Mouse (Mus musculus) neural tube, embryonic 12.5 days (tissue): ENCODE measurements around the gene Fscn3. TPM values are rescaled to one million over a fixed set of nuclear protein-coding genes. Genes with fewer than 3 reads are reported as not detected.
A peak's percentile ranks its signal among the peaks of the same experiment; 100 is the strongest.

Experiments used
- ATAC-seq: fragments of 200-750 bp; cut with Nextera tagmentation; 2 replicates; pipeline ENCODE4 v1.8.0; 2017; ENCODE audit warnings: low read depth, mild to moderate bottlenecking, moderate TSS enrichment, moderate library complexity; ENCODE audit not compliant: low FRiP score
- H3K27ac ChIP-seq: fragments of 300-500 bp; sonication (generic); 2 replicates; pipeline ENCODE4 v1.5.1; 2016
- H3K27me3 ChIP-seq: fragments of 300-500 bp; sonication (generic); replicated peaks from 2 replicates; pipeline ENCODE4 v1.6.1; 2016; ENCODE audit warnings: mild to moderate bottlenecking
- H3K36me3 ChIP-seq: fragments of 300-500 bp; sonication (generic); 2 replicates; pipeline ENCODE4 v1.6.1; 2016; ENCODE audit warnings: mild to moderate bottlenecking
- H3K4me1 ChIP-seq: fragments of 300-500 bp; sonication (generic); 2 replicates; pipeline ENCODE4 v1.6.1; 2016
- H3K4me2 ChIP-seq: fragments of 300-500 bp; sonication (generic); replicated peaks from 2 replicates; pipeline ENCODE4 v1.6.1; 2016; ENCODE audit warnings: mild to moderate bottlenecking
- H3K4me3 ChIP-seq: fragments of 300-500 bp; sonication (generic); 2 replicates; pipeline ENCODE4 v1.5.1; 2016
- H3K9ac ChIP-seq: fragments of 300-500 bp; sonication (generic); 2 replicates; pipeline ENCODE4 v1.6.1; 2016; ENCODE audit warnings: mild to moderate bottlenecking
- H3K9me3 ChIP-seq: fragments of 300-500 bp; sonication (generic); 2 replicates; pipeline ENCODE4 v1.6.1; 2016; ENCODE audit warnings: mild to moderate bottlenecking
- WGBS: fragments of 180-500 bp; shearing (Covaris S2); methylation state at CpG from one replicate; pipeline ENCODE4 v1.1.7; 2016; 5-methylcytosine and 5-hydroxymethylcytosine counted together
- polyA plus RNA-seq: library from polyadenylated mRNA; unstranded; fragments of >200 nt; fragmentation: Nextera tagmentation; extraction: Ambion mirVana; gene quantifications from 2 replicates; pipeline ENCODE4 v1.2.1, GENCODE M21; 2016

The Fscn3 gene
- polyA plus RNA-seq, 1 experiment from 2014 or later = not detected

- no peaks in the 10 kb centered on the region for H3K9me3 ChIP-seq
- no peaks in the 10 kb centered on the region for H3K4me1 ChIP-seq
- 89% methylated on average over 4 of the region's 4 CpGs for WGBS
- no peak overlapping the region for H3K4me2 ChIP-seq
- no peak overlapping the region for H3K27ac ChIP-seq
- no peaks in the 10 kb centered on the region for H3K36me3 ChIP-seq
- no peaks in the 10 kb centered on the region for H3K27me3 ChIP-seq
- no peak overlapping the region for H3K4me3 ChIP-seq
- H3K9ac ChIP-seq = no peak overlapping the region
- no peak for ATAC-seq
Observed at GRCm38 (mm10) chr6:28474211-28474610, 46.6 kb downstream of the Fscn3 start.

DNA sequence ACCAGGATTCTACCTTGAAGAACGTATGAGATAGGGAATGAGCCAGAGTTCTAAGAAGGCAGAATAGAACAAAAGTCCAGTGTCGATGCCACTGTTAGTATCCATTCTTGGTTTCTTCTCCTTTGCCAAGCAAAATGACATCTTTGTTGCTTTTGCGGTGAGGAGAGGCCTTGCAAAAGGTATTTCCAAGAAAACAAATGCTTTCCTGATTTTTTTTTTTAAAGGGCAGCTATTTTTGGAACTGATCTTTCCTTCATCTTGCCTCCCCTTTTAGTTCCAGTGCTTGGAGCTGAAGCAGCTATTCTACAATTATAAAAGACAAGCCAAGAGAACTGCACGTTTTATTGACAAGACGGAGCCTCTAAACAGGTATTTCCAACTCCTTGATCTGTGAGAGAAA, 47.2 kb downstream of the Fscn3 start, which contains the start of gene Snd1:
Gene Snd1, plus strand, starts transcription at position 301 of the 400 bp plus-strand sequence.
- no peaks in the 10 kb centered on the region for H3K9me3 ChIP-seq
- H3K27ac ChIP-seq = no peak within 1 kb of the TSS
- no peak within 1 kb of the TSS for H3K4me3 ChIP-seq
- no peaks in the 10 kb centered on the region for H3K36me3 ChIP-seq
- no peak within 1 kb of the TSS for H3K9ac ChIP-seq
- no peaks in the 10 kb centered on the region for H3K27me3 ChIP-seq
- H3K4me1 ChIP-seq = no peaks in the 10 kb centered on the region
- ATAC-seq = no peak
- 85% methylated on average over 5 of the region's 5 CpGs for WGBS
- H3K4me2 ChIP-seq = no peak within 1 kb of the TSS

DNA sequence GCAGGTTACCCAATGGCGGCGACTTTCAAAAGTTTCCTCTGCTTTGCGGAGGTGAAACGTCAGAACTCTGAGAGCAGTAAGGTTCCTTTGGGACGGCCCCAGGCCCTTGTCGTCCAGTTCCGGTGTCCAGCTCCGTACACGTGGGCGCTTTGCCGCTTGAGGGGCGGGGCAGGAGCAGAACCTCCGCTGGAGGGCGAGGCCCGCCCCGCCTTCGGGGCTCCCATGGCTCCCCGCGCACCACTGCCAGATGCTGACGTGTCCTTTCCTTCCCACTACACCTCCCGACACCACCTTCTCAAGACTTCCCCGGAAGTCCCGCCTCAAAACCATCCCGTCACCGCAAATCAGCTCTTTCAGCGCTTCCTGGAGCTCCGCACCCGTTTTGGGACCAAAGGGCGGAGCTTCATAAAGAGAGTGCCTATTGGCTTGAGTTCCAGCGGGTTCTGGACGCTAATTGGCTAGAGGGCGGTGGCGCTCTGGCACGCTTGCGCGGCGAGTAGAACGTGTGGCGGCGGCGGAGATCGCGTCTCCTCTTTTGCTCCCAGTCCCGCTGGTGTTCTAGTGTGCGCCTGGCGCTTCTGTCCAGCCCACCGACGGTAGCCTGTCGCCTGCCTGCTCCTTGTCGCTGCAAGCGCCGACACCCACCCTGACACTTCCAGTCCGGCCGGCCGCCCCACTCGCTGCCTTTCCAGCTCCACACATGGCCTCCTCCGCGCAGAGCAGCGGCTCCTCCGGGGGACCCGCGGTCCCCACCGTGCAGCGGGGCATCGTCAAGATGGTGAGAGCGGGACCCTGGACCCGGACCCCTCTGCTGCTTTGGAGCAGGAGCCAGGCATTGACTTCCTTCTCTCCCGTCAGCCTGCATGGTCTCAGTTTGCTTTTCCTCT, 52.5 kb downstream of the Fscn3 start:
- under 1% methylated on average over 68 of the region's 68 CpGs for whole genome bisulfite sequencing
- peak; percentile 98 for ATAC-seq
- Histone ChIP-seq H3K27me3 (no peaks in the 10 kb centered on the region), H3K4me1 (peaks cover 25% of the 10 kb centered on the region), H3K9ac (peak overlapping the region; percentile 79), H3K4me3 (peak overlapping the region; percentile 83), H3K4me2 (peak overlapping the region; percentile 72), H3K9me3 (no peaks in the 10 kb centered on the region), H3K27ac (peak overlapping the region; percentile 55; the same call in 1 of the 2 replicates), H3K36me3 (0 out of 2 replicates have a peak, but pooled peaks cover 3% of the 10 kb centered on the region)

DNA sequence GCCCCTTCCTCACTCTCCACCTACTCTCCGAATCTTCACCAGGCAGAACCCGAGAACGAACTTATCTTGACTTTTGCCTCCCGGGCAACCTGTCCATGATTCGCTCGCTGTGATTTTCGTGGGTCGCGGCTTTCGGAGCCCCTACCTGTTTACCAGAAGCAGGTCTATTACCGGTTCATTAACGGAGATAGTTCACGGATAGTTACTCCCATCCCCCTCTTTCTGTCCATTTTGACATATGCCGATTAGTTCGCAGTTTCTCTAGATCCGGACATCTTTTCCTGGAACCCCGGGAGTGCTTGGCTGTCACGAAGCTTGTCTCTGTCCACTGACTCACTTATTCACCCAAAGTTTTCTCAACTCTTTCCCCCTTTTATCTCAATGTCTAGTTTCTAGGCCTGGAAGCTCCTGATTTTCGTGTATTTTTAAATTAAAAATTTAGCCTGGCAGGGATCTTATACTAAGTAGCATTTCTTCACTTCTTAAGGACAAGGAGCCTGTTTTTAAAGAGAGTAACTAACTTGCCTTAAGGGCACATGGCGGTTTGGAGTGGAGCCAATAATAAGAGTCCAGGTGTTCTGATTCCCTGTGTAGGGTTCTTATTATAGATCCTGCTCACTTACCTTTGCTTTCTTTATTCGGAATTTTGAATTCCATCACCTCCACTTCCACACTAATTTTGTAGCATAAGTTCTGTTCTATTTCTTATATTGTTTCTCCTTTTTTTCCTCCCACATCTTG, 53.3 kb downstream of the Fscn3 start:
- H3K4me3 ChIP-seq = peak overlapping the region; percentile 83
- H3K4me2 ChIP-seq = peak overlapping the region; percentile 72
- H3K27me3 ChIP-seq = no peaks in the 10 kb centered on the region
- 0 out of 2 replicates have a peak, but pooled peaks cover 3% of the 10 kb centered on the region for H3K36me3 ChIP-seq
- H3K4me1 ChIP-seq = peaks cover 25% of the 10 kb centered on the region
- peak overlapping the region; percentile 79 for H3K9ac ChIP-seq
- 7% methylated on average over 21 of the region's 21 CpGs for WGBS
- no peak for ATAC-seq
- H3K27ac ChIP-seq = peak overlapping the region; percentile 55; the same call in 1 of the 2 replicates
- H3K9me3 ChIP-seq = no peaks in the 10 kb centered on the region

DNA sequence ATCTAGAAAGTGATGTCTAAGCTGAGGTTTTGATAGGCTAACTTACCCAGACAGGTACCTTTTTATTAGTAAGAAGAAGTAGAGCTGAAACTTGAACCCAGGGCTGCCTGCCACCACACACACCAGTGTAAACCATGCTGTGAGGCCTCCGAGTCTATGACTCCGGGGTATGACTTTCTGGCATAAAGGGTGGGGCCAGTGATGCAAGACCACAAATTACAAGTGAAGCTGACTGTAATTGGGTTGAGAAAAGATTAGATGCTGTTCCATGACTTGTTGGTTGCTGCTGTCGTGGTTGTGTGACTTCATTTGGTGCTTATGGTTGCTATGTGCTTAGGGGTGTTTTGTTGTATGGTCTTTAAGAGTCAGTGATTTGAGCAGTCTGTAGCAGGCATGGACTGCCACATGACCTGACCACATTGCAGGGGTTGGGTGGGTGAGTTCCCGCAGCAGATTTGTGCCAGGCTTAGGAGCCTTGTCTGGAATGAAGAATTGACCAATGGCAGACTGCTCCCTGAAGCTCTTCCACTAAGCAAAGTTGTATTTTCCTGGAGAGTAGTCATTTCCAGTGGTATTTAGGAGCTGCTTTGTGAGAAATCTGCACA, 55.2 kb downstream of the Fscn3 start:
- no peak overlapping the region for H3K27ac ChIP-seq
- no peak overlapping the region for H3K4me2 ChIP-seq
- H3K36me3 ChIP-seq = 0 out of 2 replicates have a peak, but pooled peaks cover 3% of the 10 kb centered on the region
- H3K9ac ChIP-seq = no peak overlapping the region
- no peak overlapping the region for H3K4me3 ChIP-seq
- ATAC-seq = no peak
- no peaks in the 10 kb centered on the region for H3K9me3 ChIP-seq
- peaks cover 25% of the 10 kb centered on the region for H3K4me1 ChIP-seq
- WGBS = 90% methylated on average over 4 of the region's 4 CpGs
- H3K27me3 ChIP-seq = no peaks in the 10 kb centered on the region

GRCm38 (mm10) chr6:28486008-28486407, 58.4 kb downstream of the Fscn3 start:
- Histone ChIP-seq H3K9ac (no peak overlapping the region), H3K27ac (no peak overlapping the region), H3K27me3 (no peaks in the 10 kb centered on the region), H3K4me1 (peaks cover 22% of the 10 kb centered on the region), H3K9me3 (no peaks in the 10 kb centered on the region), H3K4me2 (no peak overlapping the region), H3K36me3 (peaks cover 6% of the 10 kb centered on the region; the same call in 1 of the 2 replicates), H3K4me3 (no peak overlapping the region)
- WGBS = 96% methylated on average over 2 of the region's 2 CpGs
- ATAC-seq = no peak

DNA sequence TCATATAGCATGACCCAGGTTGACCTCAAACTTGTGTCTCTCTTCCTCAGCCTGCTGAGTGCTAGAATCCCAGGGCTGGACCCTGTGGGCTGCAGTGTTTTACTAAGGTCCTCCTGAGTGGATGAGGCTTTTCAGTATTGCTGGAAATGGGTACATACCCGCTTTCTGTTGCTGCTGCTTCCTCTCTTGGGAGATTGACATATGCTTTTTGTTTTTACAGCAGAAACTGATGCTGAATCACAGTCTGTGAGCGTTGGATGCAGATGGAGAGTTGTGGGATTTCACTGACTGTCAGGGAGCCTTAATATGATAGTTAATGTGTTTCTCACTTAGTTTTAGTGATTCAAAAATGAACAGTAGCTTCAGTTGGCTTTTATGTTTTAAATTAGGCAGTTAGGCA, 58.9 kb downstream of the Fscn3 start:
- H3K4me1 ChIP-seq = peaks cover 17% of the 10 kb centered on the region
- no peaks in the 10 kb centered on the region for H3K27me3 ChIP-seq
- no peak overlapping the region for H3K9ac ChIP-seq
- WGBS = 81% methylated on average over 2 of the region's 2 CpGs
- ATAC-seq = no peak
- H3K27ac ChIP-seq = no peak overlapping the region
- H3K9me3 ChIP-seq = no peaks in the 10 kb centered on the region
- H3K36me3 ChIP-seq = peaks cover 6% of the 10 kb centered on the region; the same call in 1 of the 2 replicates
- no peak overlapping the region for H3K4me3 ChIP-seq
- no peak overlapping the region for H3K4me2 ChIP-seq

DNA sequence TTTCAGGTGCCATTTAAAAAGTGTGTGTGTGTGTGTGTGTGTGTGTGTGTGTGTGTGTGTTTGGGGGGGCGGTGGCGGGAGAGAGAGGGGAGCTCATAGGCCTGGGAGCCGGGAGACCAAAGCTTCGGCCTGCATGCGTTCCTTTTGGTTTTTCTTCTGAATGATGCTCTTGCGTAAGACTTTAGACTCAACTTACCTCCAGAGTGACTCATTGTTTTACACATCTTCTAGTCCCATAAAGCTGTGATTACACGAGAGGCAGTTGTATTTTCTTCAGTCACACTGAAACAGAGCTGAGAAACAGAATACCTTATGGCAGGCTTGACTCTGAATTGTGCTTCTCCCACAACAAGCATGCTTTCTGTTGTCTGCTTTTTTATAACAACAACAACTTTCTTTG, 59.3 kb downstream of the Fscn3 start:
- peaks cover 13% of the 10 kb centered on the region; the same call in 1 of the 2 replicates for H3K4me1 ChIP-seq
- WGBS = 89% methylated on average over 7 of the region's 7 CpGs
- no peak overlapping the region for H3K27ac ChIP-seq
- H3K9ac ChIP-seq = no peak overlapping the region
- no peaks in the 10 kb centered on the region for H3K27me3 ChIP-seq
- H3K4me2 ChIP-seq = no peak overlapping the region
- no peaks in the 10 kb centered on the region for H3K9me3 ChIP-seq
- no peak overlapping the region for H3K4me3 ChIP-seq
- no peak for ATAC-seq
- peaks cover 3% of the 10 kb centered on the region; the same call in 1 of the 2 replicates for H3K36me3 ChIP-seq

Other genes with a start within 250 kb of the Fscn3 start
- gene Zfp800, start 29.8 kb upstream of the Fscn3 start, polyA plus RNA-seq = 22.0 and 27.1 TPM in 2 replicates
- 346 and 362 TPM in 2 replicates for gene Arf5, start 4.2 kb upstream of the Fscn3 start, polyA plus RNA-seq
- 12.8 and 13.8 TPM in 2 replicates for gene Gcc1, start 601 bp downstream of the Fscn3 start, polyA plus RNA-seq
- not detected in 2 replicates for gene Pax4, start 21.6 kb downstream of the Fscn3 start, polyA plus RNA-seq
- 100 and 101 TPM in 2 replicates for gene Snd1, start 47.4 kb downstream of the Fscn3 start, polyA plus RNA-seq